Mouse (Mus musculus) intestine, postnatal 0 days (tissue): ENCODE measurements around the gene Oaz2. TPM values are rescaled to one million over a fixed set of nuclear protein-coding genes. Genes with fewer than 3 reads are reported as not detected.

Experiments used
- ATAC-seq: fragments of 200-750 bp; cut with Nextera tagmentation; 2 replicates; pipeline ENCODE4 v1.8.0; 2017; ENCODE audit warnings: mild to moderate bottlenecking, moderate TSS enrichment, moderate library complexity
- H3K27ac ChIP-seq: fragments of 300-500 bp; sonication (generic); 2 replicates; pipeline ENCODE4 v1.5.1; 2014; ENCODE audit warnings: mild to moderate bottlenecking, low read depth, low read length, moderate library complexity
- H3K27me3 ChIP-seq: fragments of 300-500 bp; sonication (generic); replicated peaks from 2 replicates; pipeline ENCODE4 v1.6.1; 2014; ENCODE audit warnings: low read length, mixed read lengths; ENCODE audit not compliant: control insufficient read depth, insufficient read depth
- H3K36me3 ChIP-seq: fragments of 300-500 bp; sonication (generic); 2 replicates; pipeline ENCODE4 v1.6.1; 2014; ENCODE audit warnings: mild to moderate bottlenecking, moderate library complexity; ENCODE audit not compliant: control insufficient read depth, insufficient read depth
- H3K4me1 ChIP-seq: fragments of 300-500 bp; sonication (generic); replicated peaks from 2 replicates; pipeline ENCODE4 v1.6.1; 2014; ENCODE audit warnings: antibody characterized with exemption, low read length, mixed read lengths; ENCODE audit not compliant: control insufficient read depth, insufficient read depth
- H3K4me2 ChIP-seq: fragments of 300-500 bp; sonication (generic); replicated peaks from 2 replicates; pipeline ENCODE4 v1.6.1; 2014; ENCODE audit warnings: low read depth, mild to moderate bottlenecking, moderate library complexity
- H3K4me3 ChIP-seq: fragments of 300-500 bp; sonication (generic); 2 replicates; pipeline ENCODE4 v1.5.1; 2014; ENCODE audit warnings: low read depth, low read length
- H3K9ac ChIP-seq: fragments of 300-500 bp; sonication (generic); 2 replicates; pipeline ENCODE4 v1.6.1; 2014; ENCODE audit warnings: mild to moderate bottlenecking, low read depth, low read length
- H3K9me3 ChIP-seq: fragments of 300-500 bp; sonication (generic); 2 replicates; pipeline ENCODE4 v1.6.1; 2016; ENCODE audit warnings: mixed run types; ENCODE audit not compliant: control insufficient read depth
- CTCF ChIP-seq: sonication (generic); IDR thresholded peaks from 2 replicates; pipeline ENCODE4 v1.5.1; 2016; ENCODE audit warnings: low read depth, mild to moderate bottlenecking, control low read depth, antibody characterized with exemption, moderate library complexity
- WGBS: fragments of 180-500 bp; shearing (Covaris S2); extraction: QIAGEN DNeasy Blood & Tissue Kit; methylation state at CpG from one replicate; pipeline ENCODE4 v1.1.7; 2014; 5-methylcytosine and 5-hydroxymethylcytosine counted together
- polyA plus RNA-seq: library from polyadenylated mRNA; unstranded; fragments of >200 nt; fragmentation: Nextera tagmentation; extraction: Ambion mirVana; gene quantifications from 2 replicates; pipeline ENCODE4 v1.2.1, GENCODE M21; 2015

Oaz2 gene
- polyA plus RNA-seq, 1 experiment from 2014 or later, result 141 TPM

DNA sequence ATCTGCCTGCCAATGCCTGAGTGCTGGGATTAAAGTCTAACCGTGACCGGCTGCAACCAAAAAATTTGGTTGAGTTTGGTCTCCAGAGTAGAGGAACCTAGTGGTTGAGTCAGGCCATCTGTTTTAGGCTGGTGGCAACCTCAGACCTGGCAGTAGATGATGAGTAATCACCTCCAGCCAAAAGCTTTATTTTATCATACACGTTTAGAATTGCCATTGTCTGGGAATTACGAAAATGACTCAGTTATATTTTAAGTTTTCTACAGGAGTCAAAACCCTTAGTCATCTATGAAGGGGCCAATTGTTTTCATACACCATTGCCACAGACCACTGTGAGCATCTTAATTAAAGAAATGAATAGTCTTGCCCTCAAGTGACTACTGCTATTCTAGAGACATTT lies 30.9 kb upstream of the Oaz2 start:
- Histone ChIP-seq H3K4me3 (no peak overlapping the region), H3K9ac (no peak overlapping the region), H3K9me3 (no peaks in the 10 kb centered on the region), H3K4me2 (no peak overlapping the region), H3K4me1 (peaks cover 4% of the 10 kb centered on the region; the same call in 1 of the 2 replicates), H3K27me3 (0 out of 2 replicates have a peak, but pooled peaks cover 1% of the 10 kb centered on the region), H3K27ac (no peak overlapping the region), H3K36me3 (no peaks in the 10 kb centered on the region; the same call in 1 of the 2 replicates)
- no peak for TF ChIP-seq CTCF
- no peak for ATAC-seq
- WGBS, result 85% methylated on average over 4 of the region's 4 CpGs

DNA sequence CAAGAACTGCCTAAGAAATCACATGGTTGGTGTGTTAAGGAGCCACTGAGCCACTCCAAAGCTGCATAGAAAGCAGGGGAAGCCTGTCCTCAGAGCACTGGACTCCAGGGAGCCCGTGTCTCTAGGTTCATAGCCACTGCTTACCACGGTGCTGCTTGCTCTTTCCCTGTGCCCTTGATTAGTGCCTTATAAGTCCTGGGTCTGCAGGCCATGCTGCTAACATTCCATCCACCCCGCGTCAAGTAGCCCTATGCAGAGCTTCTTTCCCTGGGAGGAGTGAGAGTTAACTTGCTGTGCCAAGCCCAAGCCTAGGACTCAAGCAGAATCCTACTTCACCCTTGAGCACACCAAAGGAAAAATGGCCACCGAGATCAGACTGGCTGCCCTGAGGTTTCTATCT lies 28.7 kb upstream of the Oaz2 start:
- Histone ChIP-seq H3K4me1 (peaks cover 4% of the 10 kb centered on the region; the same call in 1 of the 2 replicates), H3K9me3 (no peaks in the 10 kb centered on the region), H3K9ac (no peak overlapping the region), H3K4me2 (no peak overlapping the region), H3K27me3 (no peaks in the 10 kb centered on the region), H3K36me3 (no peaks in the 10 kb centered on the region; the same call in 1 of the 2 replicates), H3K4me3 (no peak overlapping the region), H3K27ac (no peak overlapping the region)
- TF ChIP-seq CTCF, result no peak
- 58% methylated on average over 5 of the region's 5 CpGs for WGBS
- ATAC-seq, result peak; percentile 33; the same call in 1 of the 2 replicates

DNA sequence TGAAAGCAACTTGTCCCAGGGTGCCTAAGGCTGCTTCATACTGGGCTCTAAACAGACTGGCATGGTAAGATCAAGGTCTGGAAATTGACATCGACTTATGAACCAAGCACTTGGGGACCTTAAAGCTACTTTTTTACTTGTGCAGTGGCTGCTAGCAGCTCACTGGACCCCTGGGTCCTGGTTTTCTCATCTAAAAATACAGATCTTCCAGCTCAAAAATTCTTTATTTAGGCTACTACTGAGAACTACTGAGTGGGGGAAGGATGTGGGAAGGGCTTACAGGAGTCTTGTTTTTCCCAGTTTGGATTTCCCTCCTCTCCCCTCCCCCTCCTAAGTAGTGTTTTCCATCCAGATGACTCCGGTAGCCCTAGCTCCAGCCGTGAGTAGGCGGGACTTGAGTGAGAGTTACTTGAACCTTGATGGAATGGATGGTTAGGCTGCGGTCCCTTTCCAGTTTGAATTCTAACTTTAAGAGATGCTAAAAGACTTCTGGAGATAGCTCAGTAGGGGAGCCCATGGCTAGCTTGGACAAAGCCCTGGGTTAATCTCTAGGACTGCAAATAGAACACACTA lies 26.9 kb upstream of the Oaz2 start:
- Histone ChIP-seq H3K27me3 (no peaks in the 10 kb centered on the region), H3K9ac (no peak overlapping the region), H3K9me3 (no peaks in the 10 kb centered on the region), H3K27ac (no peak overlapping the region; the same call in 1 of the 2 replicates), H3K4me3 (no peak overlapping the region), H3K4me2 (no peak overlapping the region), H3K4me1 (peaks cover 4% of the 10 kb centered on the region; the same call in 1 of the 2 replicates), H3K36me3 (no peaks in the 10 kb centered on the region; the same call in 1 of the 2 replicates)
- ATAC-seq, result no peak
- TF ChIP-seq CTCF, result no peak
- 38% methylated on average over 5 of the region's 5 CpGs for WGBS

DNA sequence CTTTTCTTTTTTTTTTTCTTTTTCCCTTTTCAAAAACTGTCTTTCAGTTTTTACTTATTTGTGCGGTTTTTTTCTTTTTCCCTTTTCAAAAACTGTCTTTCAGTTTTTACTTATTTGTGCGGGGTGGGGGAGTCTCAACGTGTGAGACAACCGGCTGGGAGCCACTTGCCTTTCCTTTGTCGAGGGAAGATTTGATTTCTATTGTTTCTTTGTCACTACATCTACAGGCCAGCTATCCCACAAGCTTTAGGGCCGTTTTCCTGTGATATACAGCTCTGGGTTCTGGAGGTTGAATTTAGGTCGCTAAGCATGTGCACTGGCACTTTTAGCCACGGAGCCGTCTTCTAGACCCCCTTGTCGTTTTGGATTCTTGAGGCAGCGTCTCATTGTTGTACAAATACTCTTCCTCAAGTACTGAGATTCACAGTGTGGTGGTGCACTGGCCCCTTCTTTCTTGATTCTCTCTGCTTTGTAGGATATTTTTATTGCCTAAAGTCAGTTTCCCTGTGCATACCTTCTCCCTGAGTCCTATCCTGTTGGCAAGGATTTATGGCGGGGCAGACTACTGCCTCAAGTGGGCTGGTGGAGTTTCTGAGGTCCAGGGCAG lies 26.3 kb upstream of the Oaz2 start:
- Histone ChIP-seq H3K4me2 (no peak overlapping the region), H3K9ac (no peak overlapping the region), H3K4me3 (no peak overlapping the region), H3K4me1 (peaks cover 4% of the 10 kb centered on the region; the same call in 1 of the 2 replicates), H3K36me3 (no peaks in the 10 kb centered on the region), H3K9me3 (no peaks in the 10 kb centered on the region), H3K27me3 (no peaks in the 10 kb centered on the region), H3K27ac (no peak overlapping the region)
- TF ChIP-seq CTCF, result no peak
- WGBS, result 35% methylated on average over 12 of the region's 12 CpGs
- ATAC-seq, result no peak

DNA sequence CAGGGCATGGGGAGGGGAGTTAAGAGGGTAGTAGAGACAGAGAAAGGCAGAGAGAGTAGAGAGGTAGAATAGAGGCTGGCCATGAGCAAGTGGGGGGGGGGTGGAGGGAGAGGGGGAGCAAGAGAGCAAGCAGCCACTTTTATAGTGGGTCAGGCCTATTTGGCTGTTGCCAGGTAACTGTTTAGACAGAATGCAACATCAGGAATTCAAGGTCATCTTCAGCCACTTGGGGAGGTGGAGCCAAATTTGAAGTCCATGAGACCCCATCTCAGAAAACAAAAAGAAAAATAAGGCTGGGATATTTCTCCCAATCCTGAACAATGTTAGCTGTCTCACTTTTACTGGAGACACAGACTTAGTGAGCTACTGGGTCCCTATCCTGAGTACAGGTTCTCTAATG lies 25.3 kb upstream of the Oaz2 start:
- TF ChIP-seq CTCF, result no peak
- H3K27ac ChIP-seq, result no peak overlapping the region
- no peak overlapping the region for H3K9ac ChIP-seq
- peaks cover 4% of the 10 kb centered on the region; the same call in 1 of the 2 replicates for H3K4me1 ChIP-seq
- no peaks in the 10 kb centered on the region for H3K36me3 ChIP-seq
- H3K9me3 ChIP-seq, result no peaks in the 10 kb centered on the region
- H3K4me3 ChIP-seq, result no peak overlapping the region
- H3K27me3 ChIP-seq, result no peaks in the 10 kb centered on the region
- ATAC-seq, result no peak
- H3K4me2 ChIP-seq, result no peak overlapping the region

DNA sequence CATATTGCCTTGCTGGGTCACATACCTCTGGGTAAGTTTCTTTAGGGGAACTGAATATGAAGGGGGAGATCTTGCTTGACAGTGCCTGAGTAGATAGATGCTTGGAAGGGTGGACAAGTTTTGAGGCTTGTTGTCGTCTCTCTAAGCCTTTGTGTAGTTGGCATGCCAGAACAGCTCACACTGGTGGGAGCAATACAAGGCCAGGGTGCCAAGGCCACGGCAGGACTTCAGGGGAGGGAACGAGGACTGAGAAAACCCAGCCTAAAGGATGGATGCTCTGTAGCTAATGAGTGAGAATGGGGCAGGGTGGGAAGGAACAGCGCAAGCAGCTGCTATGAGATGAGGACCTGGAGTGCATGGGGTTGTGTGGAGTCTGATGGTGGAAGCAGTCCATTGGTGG lies 22.8 kb upstream of the Oaz2 start:
- H3K4me2 ChIP-seq, result no peak overlapping the region
- H3K4me1 ChIP-seq, result peaks cover 6% of the 10 kb centered on the region; the same call in 1 of the 2 replicates
- 91% methylated on average over 4 of the region's 4 CpGs for WGBS
- no peaks in the 10 kb centered on the region for H3K9me3 ChIP-seq
- H3K27me3 ChIP-seq, result no peaks in the 10 kb centered on the region
- no peak overlapping the region for H3K4me3 ChIP-seq
- H3K36me3 ChIP-seq, result no peaks in the 10 kb centered on the region
- TF ChIP-seq CTCF, result no peak
- ATAC-seq, result no peak
- H3K27ac ChIP-seq, result no peak overlapping the region
- no peak overlapping the region for H3K9ac ChIP-seq
